Mouse (Mus musculus) heart, embryonic 11.5 days (tissue): ENCODE measurements at regions not wholly inside any gene's neighbourhood (a gene's known extent, or its start where the extent isn't known, plus 50 kb on each side); places are given as distances from the start of the nearest gene placed in this dataset.

ENCODE experiments used
- ATAC-seq: fragments of 200-750 bp; cut with Nextera tagmentation; replicated peaks from 2 replicates; pipeline ENCODE4 v1.8.0; 2017; ENCODE audit warnings: moderate library complexity; ENCODE audit not compliant: insufficient number of reproducible peaks, low FRiP score, low TSS enrichment
- H3K27ac ChIP-seq: fragments of 300-500 bp; sonication (generic); 2 replicates; pipeline ENCODE4 v1.5.1; 2014; ENCODE audit warnings: mild to moderate bottlenecking, low read depth, low read length
- H3K27me3 ChIP-seq: fragments of 300-500 bp; sonication (generic); 2 replicates; pipeline ENCODE4 v1.6.1; 2014; ENCODE audit warnings: mild to moderate bottlenecking, low read length, mixed read lengths; ENCODE audit not compliant: control insufficient read depth, insufficient read depth
- H3K36me3 ChIP-seq: fragments of 300-500 bp; sonication (generic); 2 replicates; pipeline ENCODE4 v1.6.1; 2014; ENCODE audit warnings: mild to moderate bottlenecking, low read length, moderate library complexity, mixed read lengths; ENCODE audit not compliant: control insufficient read depth, insufficient read depth
- H3K4me1 ChIP-seq: fragments of 300-500 bp; sonication (generic); 2 replicates; pipeline ENCODE4 v1.6.1; 2014; ENCODE audit warnings: low read length; ENCODE audit not compliant: control insufficient read depth, insufficient read depth
- H3K4me2 ChIP-seq: fragments of 300-500 bp; sonication (generic); 2 replicates; pipeline ENCODE4 v1.6.1; 2014; ENCODE audit warnings: mild to moderate bottlenecking, moderate library complexity
- H3K4me3 ChIP-seq: fragments of 300-500 bp; sonication (generic); 2 replicates; pipeline ENCODE4 v1.5.1; 2014; ENCODE audit warnings: low read depth, low read length
- H3K9ac ChIP-seq: fragments of 300-500 bp; sonication (generic); 2 replicates; pipeline ENCODE4 v1.6.1; 2014; ENCODE audit warnings: mild to moderate bottlenecking, low read depth, low read length, moderate library complexity
- H3K9me3 ChIP-seq: fragments of 300-500 bp; sonication (generic); replicated peaks from 2 replicates; pipeline ENCODE4 v1.6.1; 2016; ENCODE audit warnings: low read length; ENCODE audit not compliant: control insufficient read depth
- WGBS: fragments of 180-500 bp; shearing (Covaris S2); extraction: QIAGEN DNeasy Blood & Tissue Kit; methylation state at CpG from one replicate; pipeline ENCODE4 v1.1.7; 2014; ENCODE audit not compliant: insufficient replicate concordance; 5-methylcytosine and 5-hydroxymethylcytosine counted together

GRCm38 (mm10) chr13:99679934-99680333 lies 163.6 kb upstream of the Map1b start:
- Histone ChIP-seq H3K27ac (peak overlapping the region; percentile 65), H3K9me3 (no peaks in the 10 kb centered on the region; the same call in 1 of the 2 replicates), H3K4me2 (no peak overlapping the region), H3K9ac (no peak overlapping the region), H3K27me3 (no peaks in the 10 kb centered on the region), H3K4me1 (peaks cover 9% of the 10 kb centered on the region; the same call in 1 of the 2 replicates), H3K4me3 (no peak overlapping the region), H3K36me3 (no peaks in the 10 kb centered on the region)
- ATAC-seq: peak; percentile 70
- WGBS: 57% methylated on average over 3 of the region's 3 CpGs

- Histone ChIP-seq H3K4me3 (no peak overlapping the region), H3K36me3 (no peaks in the 10 kb centered on the region), H3K4me1 (peaks cover 9% of the 10 kb centered on the region; the same call in 1 of the 2 replicates), H3K27me3 (no peaks in the 10 kb centered on the region), H3K9ac (no peak overlapping the region), H3K27ac (peak overlapping the region; percentile 65), H3K9me3 (no peaks in the 10 kb centered on the region; the same call in 1 of the 2 replicates), H3K4me2 (0 out of 2 replicates have a peak overlapping the region, but pooled peaks have one; percentile 7)
- 2% methylated on average over 2 of the region's 2 CpGs for WGBS
- ATAC-seq: peak; percentile 90
Measured at GRCm38 (mm10) chr13:99679430-99679829, 163.1 kb upstream of the Map1b start.

- Histone ChIP-seq H3K36me3 (no peaks in the 10 kb centered on the region), H3K4me2 (no peak overlapping the region), H3K27ac (no peak overlapping the region), H3K4me1 (peaks cover 9% of the 10 kb centered on the region; the same call in 1 of the 2 replicates), H3K9ac (no peak overlapping the region), H3K9me3 (no peaks in the 10 kb centered on the region; the same call in 1 of the 2 replicates), H3K4me3 (no peak overlapping the region), H3K27me3 (no peaks in the 10 kb centered on the region)
- WGBS: 14% methylated on average over 1 of the region's 1 CpGs
- no peak for ATAC-seq
Measured at GRCm38 (mm10) chr13:99676393-99676792, 160.1 kb upstream of the Map1b start.

DNA sequence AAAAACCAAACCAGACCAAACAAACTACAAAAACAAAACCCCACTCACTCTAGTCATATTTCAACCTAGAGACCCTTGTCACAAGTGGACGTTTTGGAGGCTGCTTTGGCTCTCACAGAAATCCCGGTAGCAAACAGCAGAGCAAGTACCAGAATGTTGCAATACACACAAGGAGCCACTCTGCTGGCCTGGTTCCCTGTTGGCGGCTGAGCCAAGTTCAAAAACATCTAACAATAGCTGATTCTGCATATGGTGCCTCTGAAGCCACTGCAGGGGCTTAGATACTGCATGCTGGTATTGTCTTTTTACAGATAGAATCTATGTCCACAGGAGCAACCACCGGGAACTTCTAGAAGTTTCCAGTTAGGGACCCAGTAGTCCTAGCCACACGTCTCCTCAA lies 159.6 kb upstream of the Map1b start:
- Histone ChIP-seq H3K27ac (no peak overlapping the region), H3K36me3 (no peaks in the 10 kb centered on the region), H3K27me3 (no peaks in the 10 kb centered on the region), H3K9ac (no peak overlapping the region), H3K4me1 (peaks cover 9% of the 10 kb centered on the region; the same call in 1 of the 2 replicates), H3K9me3 (no peaks in the 10 kb centered on the region; the same call in 1 of the 2 replicates), H3K4me3 (no peak overlapping the region), H3K4me2 (no peak overlapping the region)
- no peak for ATAC-seq
- WGBS: 70% methylated on average over 5 of the region's 5 CpGs

DNA sequence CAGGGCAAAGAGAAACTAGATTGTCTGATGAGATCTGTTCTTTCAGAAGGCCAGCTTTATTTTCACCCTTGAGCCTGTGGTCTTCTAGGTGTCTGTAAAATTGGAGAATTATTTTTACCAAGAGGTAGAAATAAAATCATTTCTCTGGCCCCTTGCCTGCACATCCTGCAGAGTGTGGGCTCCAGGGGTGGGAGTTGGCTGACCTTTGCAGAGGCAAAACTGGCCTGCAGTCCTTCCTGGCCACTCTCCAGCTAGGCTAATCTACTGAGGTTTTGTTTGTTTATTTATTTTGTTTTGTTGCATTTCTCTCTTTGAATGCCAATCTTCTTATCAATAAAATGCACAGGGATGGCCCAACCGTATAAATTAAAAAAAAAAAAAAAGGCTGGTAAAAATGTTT lies 156.4 kb upstream of the Map1b start:
- Histone ChIP-seq H3K4me1 (peaks cover 4% of the 10 kb centered on the region; the same call in 1 of the 2 replicates), H3K4me3 (no peak overlapping the region), H3K27ac (no peak overlapping the region), H3K4me2 (no peak overlapping the region), H3K9ac (no peak overlapping the region), H3K9me3 (no peaks in the 10 kb centered on the region), H3K36me3 (no peaks in the 10 kb centered on the region), H3K27me3 (no peaks in the 10 kb centered on the region)
- 47% methylated on average over 1 of the region's 1 CpGs for WGBS
- no peak for ATAC-seq

DNA sequence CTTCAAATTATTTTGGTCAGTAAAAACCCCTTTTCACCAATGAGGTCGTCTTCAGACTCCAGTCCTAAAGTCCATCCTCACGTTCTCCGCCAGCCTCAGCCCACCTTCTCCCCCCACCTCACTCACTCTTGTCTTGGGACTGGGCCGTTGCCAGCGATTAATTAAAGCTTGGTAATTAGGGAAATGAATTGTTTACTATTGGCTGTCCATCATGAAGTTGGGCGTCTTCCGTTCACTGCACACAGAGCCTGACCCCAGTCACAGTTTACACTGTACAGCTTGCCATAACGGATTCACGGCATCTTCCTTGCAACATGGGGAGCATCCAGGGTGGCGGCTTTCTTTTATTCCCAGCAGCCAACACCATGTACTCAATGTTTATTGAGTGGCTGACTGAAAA lies 155.4 kb upstream of the Map1b start:
- H3K4me2 ChIP-seq: no peak overlapping the region
- ATAC-seq: no peak
- H3K36me3 ChIP-seq: no peaks in the 10 kb centered on the region
- H3K27ac ChIP-seq: no peak overlapping the region
- H3K4me1 ChIP-seq: peaks cover 4% of the 10 kb centered on the region; the same call in 1 of the 2 replicates
- H3K4me3 ChIP-seq: no peak overlapping the region
- no peaks in the 10 kb centered on the region for H3K9me3 ChIP-seq
- H3K27me3 ChIP-seq: no peaks in the 10 kb centered on the region
- no peak overlapping the region for H3K9ac ChIP-seq
- WGBS: 80% methylated on average over 10 of the region's 10 CpGs

- Histone ChIP-seq H3K9ac (no peak overlapping the region), H3K4me1 (peaks cover 4% of the 10 kb centered on the region; the same call in 1 of the 2 replicates), H3K27me3 (no peaks in the 10 kb centered on the region), H3K9me3 (no peaks in the 10 kb centered on the region), H3K4me3 (no peak overlapping the region), H3K27ac (no peak overlapping the region), H3K36me3 (no peaks in the 10 kb centered on the region), H3K4me2 (no peak overlapping the region)
- 56% methylated on average over 8 of the region's 8 CpGs for WGBS
- no peak for ATAC-seq
Measured at GRCm38 (mm10) chr13:99669987-99670534, 153.7 kb upstream of the Map1b start.

GRCm38 (mm10) chr13:99668613-99669012 lies 152.3 kb upstream of the Map1b start:
- Histone ChIP-seq H3K4me3 (no peak overlapping the region), H3K27me3 (no peaks in the 10 kb centered on the region), H3K9ac (no peak overlapping the region), H3K36me3 (no peaks in the 10 kb centered on the region), H3K4me2 (no peak overlapping the region), H3K9me3 (no peaks in the 10 kb centered on the region), H3K27ac (no peak overlapping the region), H3K4me1 (peaks cover 4% of the 10 kb centered on the region; the same call in 1 of the 2 replicates)
- no peak for ATAC-seq
- 77% methylated on average over 8 of the region's 8 CpGs for WGBS

GRCm38 (mm10) chr13:99666086-99666485 lies 149.7 kb upstream of the Map1b start:
- Histone ChIP-seq H3K36me3 (no peaks in the 10 kb centered on the region), H3K4me2 (no peak overlapping the region), H3K27me3 (no peaks in the 10 kb centered on the region), H3K9ac (no peak overlapping the region), H3K9me3 (no peaks in the 10 kb centered on the region), H3K27ac (no peak overlapping the region), H3K4me1 (peaks cover 4% of the 10 kb centered on the region; the same call in 1 of the 2 replicates), H3K4me3 (no peak overlapping the region)
- 73% methylated on average over 7 of the region's 7 CpGs for WGBS
- ATAC-seq: no peak
